Mouse (Mus musculus): ENCODE data around the gene Dock6.

GRCm38 (mm10) chr9:21806976-21807375, 45.5 kb downstream of the Dock6 start:
- TF ChIP-seq POLR2A (IDR thresholded peaks at IDR 0.05; ENCODE audit: control insufficient read depth, extremely low read depth, insufficient read depth, low read length, poor library complexity) = no peak
- TF ChIP-seq CTCF (IDR thresholded peaks at IDR 0.05; ENCODE audit: borderline replicate concordance, control insufficient read depth, extremely low read depth, insufficient read depth, low read length, poor library complexity) = no peak

All from thymus, adult 2 months (tissue).